Mouse (Mus musculus) adrenal gland, postnatal 36 days (tissue): Measurements from ENCODE around the gene Pygb. TPM values are rescaled to one million over a fixed set of nuclear protein-coding genes. Genes with fewer than 3 reads are reported as not detected.

Experiments
- DNase-seq, 2 experiments: peaks; one replicate each; pipeline ENCODE4 v3.0.0; 2021; ENCODE audit warnings: mixed read lengths in 1 of 2
- total RNA-seq, 2 experiments: library from RNA; stranded (reverse); gene quantifications; 2 replicates each; pipeline ENCODE4 v1.2.3; 2021

Gene Pygb
- total RNA-seq, 2 experiments from 2014 or later: 41.5 to 42.6 TPM

DNA sequence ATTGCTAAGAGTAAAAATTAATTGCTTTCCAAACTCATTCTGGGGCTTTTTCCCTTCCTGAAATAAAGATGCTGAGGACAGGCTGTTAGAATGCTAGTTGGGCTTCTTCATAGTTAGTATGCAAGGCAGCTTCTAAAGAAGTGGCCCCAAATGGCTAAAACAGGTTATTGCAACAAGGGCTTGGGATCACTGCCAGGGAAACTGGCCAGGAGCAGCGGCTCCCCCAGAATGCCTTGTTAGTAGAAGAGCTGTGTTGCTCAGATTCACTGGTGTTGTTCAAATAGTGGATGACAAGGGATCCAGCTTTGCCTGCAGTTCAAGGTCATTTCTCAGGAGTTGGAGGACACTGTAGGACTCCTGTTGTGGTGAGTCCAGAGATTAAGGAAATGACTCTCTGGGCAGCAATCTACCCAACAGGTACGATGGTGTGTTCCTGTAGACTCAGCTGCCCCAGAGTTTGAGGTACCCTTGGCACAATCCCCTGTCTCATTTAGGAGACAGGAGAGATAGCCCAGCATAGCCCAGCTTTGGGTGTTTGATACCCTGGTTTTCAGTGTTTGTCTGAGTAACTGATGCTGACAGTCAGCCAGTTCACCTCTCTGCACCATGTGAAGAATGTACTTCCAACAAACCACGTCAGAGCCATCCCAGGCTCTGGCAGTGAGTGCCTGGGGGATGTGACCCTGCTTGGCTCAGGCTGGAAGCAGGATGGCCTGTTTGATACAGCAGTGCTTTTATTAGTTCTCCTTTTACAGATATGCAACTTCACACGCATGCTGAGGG is 2.4 kb downstream of the Pygb start:
- DNase-seq: peak; percentile 87

GRCm38 (mm10) chr2:150793320-150793719 is 6.8 kb downstream of the Pygb start:
- peak in 1 of 2 experiments; percentile 31 for DNase-seq

DNA sequence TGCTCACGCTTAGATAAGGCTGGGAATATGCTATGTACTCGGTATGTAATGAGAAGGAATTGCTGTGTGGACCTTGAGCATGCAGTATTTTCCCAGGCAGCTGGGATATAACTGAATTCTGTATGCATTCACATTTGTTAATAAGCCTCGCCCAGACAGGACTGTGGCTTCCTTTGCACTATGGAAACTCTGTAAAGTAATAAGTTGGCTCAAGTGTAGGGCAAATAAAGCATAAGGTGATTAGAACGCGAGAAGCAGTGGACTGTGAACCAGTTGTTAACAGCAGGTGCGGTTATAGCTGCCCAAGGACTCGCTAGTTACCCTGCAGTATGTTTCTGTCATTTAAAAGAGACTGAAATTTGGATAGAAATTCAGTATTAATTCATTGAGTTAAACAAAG is 11.5 kb downstream of the Pygb start:
- DNase-seq: no peak

- DNase-seq: no peak
Observed at GRCm38 (mm10) chr2:150800616-150801015, 14.1 kb downstream of the Pygb start.

GRCm38 (mm10) chr2:150803035-150803434 is 16.5 kb downstream of the Pygb start:
- peak in 1 of 2 experiments; percentile 38 for DNase-seq

GRCm38 (mm10) chr2:150808381-150808780 is 21.8 kb downstream of the Pygb start:
- no peak for DNase-seq

DNA sequence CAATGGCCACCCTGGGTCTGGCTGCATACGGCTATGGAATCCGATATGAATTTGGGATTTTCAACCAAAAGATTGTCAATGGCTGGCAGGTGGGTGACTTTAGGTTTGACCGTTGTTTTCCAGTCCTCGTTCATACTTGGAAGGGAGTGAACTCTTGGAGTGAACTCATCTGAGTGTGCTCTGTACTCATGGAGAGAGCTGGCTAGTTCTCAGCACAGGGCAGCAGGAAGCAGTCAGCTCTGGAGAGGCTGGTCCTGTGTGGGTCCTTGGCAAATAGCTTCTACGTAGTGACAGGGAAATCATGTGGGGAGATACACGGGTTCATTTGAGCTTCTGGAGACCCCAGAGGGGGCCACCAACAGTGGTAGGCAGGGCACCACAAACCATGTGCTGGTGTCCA is 22.3 kb downstream of the Pygb start:
- no peak for DNase-seq

DNA sequence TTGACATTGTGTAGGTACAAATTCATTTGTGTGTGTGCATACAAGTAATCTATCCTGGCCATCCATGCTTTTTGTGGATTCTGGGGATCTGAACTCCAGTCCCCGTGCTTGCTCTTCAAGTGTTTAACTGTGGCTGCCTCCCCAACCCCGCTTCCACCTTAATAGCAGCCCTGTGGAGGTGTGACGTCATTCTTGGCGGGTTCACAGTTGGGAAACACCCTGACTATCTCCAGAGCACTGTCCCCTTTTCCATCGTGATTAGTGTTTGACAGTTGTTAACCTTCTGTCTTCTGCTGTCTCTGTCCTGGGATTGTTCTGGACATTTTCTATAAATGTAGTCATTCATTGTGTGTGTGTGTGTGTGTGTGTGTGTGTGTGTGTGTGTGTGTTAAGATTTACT is 24.1 kb downstream of the Pygb start:
- DNase-seq: no peak

- no peak for DNase-seq
Observed at GRCm38 (mm10) chr2:150812816-150813215, 26.3 kb downstream of the Pygb start.

DNA sequence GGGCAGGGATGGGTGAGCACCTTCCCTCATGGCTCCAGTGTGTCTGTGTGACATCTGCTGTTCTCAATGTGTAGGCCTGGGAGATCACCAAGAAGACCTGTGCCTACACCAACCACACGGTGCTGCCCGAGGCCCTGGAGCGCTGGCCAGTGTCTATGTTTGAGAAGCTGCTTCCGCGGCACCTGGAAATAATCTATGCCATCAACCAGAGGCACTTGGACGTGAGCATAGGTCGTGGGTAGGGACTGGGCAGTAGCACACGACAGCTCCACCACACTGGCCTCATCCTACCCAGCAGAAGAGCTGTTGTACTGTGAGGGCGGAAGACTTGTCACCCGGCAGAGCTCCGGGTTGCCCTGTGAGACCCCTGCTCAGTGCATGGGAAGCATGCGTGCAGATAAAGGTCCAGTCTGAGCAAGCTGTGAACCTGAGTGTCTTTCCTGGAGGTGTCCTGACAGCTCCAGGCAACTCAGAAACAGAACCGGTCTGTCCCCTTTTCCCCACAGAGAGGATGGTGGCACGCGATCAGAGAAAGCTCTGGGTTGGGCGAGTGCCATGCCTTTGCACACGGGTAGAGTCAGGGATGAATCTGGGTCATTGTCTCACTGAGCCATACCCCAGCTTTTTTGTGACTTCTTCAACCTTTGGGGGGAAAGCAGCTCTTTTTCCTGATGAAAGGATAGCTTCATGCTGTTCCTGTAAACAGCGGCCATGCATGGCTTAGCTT is 30.3 kb downstream of the Pygb start:
- peak; percentile 60 to 65 for DNase-seq

GRCm38 (mm10) chr2:150818742-150819141 is 32.2 kb downstream of the Pygb start:
- peak in 1 of 2 experiments; percentile 52 for DNase-seq

GRCm38 (mm10) chr2:150820720-150821119 is 34.2 kb downstream of the Pygb start:
- DNase-seq: no peak

GRCm38 (mm10) chr2:150822987-150823386 is 36.5 kb downstream of the Pygb start:
- DNase-seq: no peak

GRCm38 (mm10) chr2:150826426-150826825 is 39.9 kb downstream of the Pygb start:
- DNase-seq: peak; percentile 78 to 80

GRCm38 (mm10) chr2:150828164-150828563 is 41.6 kb downstream of the Pygb start:
- no peak for DNase-seq

- DNase-seq: no peak
Observed at GRCm38 (mm10) chr2:150828654-150829053, 42.1 kb downstream of the Pygb start.

DNA sequence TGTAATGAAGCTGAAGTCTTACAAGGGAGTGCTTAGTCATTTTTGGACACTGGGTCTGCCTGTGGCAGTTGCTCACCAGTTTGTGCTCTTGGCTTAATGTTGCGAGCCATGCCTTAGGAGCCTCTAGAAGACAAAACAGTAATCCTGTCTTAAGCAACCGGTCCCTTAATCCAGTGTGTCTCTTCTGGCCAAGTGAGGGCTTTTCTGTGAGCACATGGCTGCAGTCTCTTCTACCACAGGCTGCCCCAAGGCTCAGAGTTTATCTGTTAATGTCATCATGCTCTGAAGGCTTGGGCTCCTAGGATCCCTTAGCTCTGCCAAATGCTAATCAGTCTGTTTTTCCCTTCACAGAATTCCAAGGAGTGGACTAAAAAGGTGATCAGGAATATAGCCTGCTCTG is 43.5 kb downstream of the Pygb start:
- no peak for DNase-seq

DNA sequence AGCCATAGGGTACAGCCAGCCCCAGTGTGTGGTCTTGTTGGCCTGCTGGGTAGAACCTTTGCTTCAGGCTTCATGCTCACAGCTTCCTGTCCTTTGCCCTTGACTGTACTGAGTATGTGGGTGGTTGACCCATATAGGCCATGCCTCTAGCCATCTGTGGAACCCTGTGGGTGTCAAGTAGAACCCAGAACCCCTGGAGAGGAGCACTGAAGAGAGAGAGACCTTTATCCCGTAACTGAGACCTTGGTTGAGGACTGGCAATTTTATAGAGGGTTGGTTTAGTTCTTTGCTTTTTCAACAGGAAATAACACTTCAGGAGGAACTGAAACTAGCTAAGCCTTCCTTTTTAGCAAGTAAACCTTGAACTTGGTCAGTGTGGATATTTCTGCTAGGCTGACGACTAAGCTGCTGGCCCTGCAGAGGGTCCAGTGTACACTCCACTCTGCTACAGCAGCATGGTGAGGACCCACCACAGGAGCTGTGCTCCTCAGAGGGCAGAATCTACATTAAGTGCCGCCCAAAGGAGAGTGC is 44.4 kb downstream of the Pygb start:
- no peak for DNase-seq

DNA sequence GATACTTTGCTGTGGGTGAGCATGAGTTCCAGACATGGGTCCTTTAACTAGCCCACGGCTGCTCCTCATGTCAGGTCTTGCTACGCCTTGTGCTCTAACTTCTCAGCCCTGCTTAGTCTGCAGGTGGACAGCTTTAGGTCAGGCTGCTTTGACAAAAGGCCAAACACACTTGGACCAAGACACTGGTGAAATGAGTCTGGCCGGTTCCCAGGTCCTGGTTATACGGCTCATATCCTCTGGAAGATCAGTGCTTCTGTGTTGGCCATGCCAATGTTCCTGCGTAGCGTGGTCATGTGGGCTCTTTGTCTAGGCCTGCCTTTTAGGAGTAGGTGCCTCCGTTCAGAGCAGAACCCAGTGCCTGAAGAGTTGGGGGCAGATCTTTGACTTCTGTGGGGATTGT is 45.5 kb downstream of the Pygb start:
- DNase-seq: no peak

GRCm38 (mm10) chr2:150834616-150835015 is 48.1 kb downstream of the Pygb start:
- no peak for DNase-seq

GRCm38 (mm10) chr2:150835975-150836374 is 49.4 kb downstream of the Pygb start:
- DNase-seq: no peak

DNA sequence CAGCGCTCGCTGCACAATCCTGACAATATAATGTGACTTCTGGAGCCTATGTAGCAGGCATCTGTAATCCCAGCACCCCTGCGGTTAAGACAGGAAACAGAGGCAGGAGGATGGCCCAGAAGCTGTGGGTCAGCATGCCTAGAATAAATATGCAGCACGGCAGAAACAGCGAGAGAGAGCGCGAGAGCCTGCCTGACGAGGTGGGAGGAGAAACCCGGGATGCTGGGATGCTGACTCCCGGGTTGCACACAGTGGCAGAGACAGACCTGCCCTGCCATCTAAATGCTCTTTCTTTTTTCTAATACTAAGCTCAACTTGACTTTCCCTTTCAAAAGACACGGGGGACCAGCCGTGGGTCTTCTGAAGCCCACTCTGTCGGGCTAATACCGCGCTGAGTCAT is 50.4 kb downstream of the Pygb start:
- no peak for DNase-seq

DNA sequence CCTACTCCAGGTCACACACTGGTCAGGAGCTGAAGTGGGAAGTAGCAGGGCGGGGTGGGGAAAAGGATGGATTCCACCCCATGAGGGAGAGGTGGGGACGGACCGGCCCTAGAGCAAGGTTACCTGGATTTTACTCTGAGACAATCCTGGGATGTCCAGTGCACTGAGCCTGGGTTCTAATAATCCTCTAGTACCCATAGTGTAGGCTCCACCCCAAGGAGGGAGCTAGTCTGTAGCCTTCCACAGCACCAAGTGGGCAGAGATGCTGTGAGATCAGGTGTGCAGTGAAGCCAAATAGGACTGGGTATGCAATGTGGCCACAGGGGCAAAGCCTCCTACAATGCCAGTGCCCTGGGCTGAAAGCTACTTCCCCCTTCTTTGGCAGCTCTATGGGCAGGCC is 51.2 kb downstream of the Pygb start:
- no peak for DNase-seq
